Mouse (Mus musculus) frontal cortex, adult (tissue): Measurements from ENCODE around the gene Gm10663.

Source experiments
- ATAC-seq: cut with Nextera tagmentation; 2 replicates; pipeline ENCODE4 v1.9.2; 2017; ENCODE audit warnings: mild to moderate bottlenecking, moderate library complexity, mixed read lengths; ENCODE audit not compliant: low TSS enrichment

Gene Gm10663

DNA sequence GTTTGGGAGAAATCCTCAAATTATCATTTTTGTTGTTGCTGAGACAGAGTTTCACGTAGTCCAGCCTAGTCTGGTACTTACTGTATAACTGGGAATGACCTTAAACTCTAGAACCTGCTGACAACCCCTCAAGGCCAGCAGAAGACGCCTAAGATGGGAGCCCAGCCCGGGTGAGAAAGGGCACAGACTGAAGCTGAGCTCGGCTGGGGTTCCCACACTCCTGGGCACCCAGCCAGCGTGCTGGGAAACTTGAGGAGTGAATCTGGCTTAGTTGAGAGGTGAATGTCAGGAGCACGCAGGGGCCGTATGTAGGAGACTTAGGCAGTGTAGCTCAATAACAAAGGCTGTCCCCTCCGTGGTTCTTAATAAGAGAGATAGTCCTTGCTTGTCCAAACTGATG, 12.9 kb downstream of the Gm10663 start:
- ATAC-seq = no peak

DNA sequence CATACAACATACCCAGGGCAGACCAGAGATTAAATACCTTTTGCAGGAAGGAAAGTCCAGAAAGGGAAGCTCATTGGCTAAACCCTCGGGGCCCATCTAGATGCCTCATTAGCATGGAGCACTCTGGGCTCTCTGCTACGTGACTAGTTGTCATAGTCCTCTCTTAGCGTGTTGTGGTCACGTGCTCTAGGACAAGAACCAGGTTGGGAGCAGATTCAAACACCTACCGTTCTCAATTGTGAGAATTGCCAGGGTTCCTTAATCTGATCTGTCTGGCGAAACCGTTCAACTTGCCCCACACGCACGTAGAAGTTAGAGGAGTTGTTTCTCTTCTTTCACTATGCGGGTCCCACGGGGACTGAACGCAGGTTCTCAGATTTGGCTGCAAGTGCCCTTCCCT, 13.3 kb downstream of the Gm10663 start:
- ATAC-seq = no peak

DNA sequence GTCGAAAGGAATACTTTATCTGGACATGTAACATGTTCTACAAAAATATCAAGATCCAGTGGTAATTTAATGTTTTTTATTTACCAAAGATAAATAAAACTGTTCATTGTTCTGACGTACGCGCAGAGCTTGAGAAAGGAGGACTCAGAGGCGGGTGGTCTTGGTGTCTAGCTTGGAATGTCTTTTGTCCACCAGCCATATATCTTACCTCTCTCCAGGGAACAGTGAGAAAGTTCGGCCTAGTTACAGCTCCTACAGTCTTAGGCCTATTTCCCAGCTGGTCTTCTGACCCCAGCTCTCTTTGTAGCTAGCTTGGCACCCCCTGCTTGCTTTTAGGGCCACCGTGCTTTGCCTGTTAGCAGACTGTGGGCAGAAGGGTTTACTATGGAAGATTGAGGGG, 14.9 kb downstream of the Gm10663 start:
- ATAC-seq = no peak

DNA sequence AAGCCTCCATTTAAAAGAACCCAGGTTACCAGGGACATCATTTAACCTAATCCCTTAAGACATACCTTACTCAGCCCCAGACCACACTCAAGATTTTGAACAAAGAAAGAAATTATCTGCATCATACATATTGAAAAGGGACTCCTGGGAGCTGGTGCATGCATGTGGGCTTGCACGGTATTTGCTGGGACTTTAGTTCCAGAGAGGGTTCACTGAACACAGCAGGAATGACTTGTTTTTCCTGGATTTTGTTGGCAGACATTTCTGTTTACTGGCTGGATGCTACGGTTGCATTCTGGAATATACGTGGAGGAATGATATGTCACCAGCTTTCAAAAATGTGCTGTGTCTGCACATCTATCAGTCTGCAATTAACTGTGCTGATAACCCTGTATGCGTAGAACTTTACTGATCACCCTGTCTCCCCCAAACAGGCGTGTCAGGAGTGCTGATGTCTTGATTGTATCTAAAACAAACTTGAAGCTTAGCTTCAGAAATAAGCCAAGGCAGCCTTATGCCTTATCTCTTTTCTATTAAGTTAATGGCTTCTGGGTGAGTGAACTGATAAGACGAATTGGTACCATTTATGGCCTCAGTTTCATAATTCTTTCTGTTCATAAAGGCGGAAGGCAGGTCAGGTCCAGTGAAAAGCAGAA, 23.1 kb downstream of the Gm10663 start:
- ATAC-seq = no peak

DNA sequence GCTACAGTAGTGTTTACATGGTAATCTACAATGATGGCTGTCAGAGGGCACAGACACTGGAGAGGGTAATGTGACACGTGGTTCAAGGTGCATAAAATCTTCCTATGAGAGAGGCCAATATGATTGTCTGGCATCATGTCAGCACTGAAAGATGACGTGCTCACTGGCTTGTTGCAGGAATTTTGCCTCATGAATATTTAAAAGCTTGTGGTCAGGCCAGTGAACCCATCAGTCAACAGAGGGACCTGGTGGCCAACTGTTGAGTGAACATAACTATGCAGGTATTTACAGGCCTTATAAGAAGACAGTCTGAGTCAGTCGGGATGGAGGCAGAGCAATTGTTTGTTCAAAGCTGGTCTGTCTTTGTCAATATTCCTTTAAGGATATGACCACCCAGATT, 24.9 kb downstream of the Gm10663 start:
- ATAC-seq = no peak

DNA sequence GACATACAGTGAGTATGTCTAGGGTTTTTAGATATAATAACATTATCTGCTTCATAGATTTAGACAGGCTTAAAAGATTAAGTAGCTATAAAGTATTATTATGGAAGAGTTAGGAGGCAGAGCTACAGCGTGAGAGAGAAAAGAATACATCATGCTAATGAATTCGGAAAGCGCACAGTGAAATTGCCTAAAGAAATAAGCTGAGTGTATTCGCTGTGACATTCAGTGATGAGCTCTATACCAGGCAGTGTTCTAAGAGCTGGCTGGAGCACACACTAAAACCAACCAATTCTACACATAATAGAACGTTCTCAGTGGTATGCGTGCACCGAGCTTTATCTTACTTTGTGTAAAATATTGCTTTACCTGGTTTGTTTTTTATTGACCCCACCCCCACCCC, 28.8 kb downstream of the Gm10663 start:
- ATAC-seq = peak; percentile 51

DNA sequence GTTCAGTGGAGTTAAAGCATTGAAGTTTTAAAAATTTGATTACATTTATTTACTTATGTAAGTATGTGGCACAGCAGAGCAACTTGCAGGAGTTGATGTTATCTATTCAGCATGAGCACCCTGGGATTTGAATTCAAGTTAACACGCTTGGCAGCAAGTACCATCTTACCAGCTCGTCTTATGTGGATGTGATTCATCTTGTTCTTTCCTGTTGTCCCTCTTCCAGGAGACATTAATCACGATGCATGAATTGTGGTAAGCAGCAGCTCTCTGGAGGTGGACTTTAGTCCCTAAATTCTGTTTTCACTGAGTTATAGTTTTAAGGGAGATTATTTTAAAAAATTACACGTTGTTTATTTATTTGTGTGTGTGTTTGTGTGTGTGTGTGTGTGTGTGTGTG, 29.2 kb downstream of the Gm10663 start:
- ATAC-seq = peak; percentile 95

DNA sequence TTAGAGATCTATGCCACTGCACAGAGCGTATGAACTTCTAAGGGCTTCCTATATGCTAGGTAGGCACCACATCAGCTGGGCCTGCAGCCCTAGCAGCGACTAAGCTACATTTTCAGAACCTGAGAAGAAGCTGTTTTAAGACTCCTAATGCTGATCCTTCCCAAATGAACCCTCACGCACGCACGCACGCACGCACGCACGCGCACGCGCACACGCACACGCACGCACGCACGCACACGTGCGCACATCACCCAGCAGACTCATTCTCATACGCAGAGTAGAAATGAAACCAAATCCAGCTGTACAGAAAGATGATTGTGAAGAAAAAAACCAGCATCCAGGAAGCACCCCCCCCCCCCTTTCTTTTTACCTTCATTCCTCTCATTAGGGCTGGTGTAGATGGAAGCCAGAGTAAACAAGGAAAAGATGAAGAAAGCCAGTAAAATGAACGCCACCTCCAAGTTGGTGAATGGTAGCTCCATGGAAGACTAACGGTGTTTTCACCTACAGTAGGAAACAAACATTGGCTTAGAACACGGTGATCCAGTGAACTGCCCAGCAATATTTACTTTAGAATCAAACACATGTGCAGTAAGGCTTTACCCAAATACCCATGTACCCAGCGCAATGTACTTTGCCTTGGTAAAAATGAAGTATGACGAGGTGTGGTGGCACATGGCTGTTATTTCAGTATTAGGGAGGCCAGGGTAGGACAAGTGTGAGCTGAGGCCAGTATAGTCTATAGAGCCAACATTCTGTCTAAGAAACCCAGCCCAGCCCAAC, 33.3 kb downstream of the Gm10663 start:
- no peak for ATAC-seq

DNA sequence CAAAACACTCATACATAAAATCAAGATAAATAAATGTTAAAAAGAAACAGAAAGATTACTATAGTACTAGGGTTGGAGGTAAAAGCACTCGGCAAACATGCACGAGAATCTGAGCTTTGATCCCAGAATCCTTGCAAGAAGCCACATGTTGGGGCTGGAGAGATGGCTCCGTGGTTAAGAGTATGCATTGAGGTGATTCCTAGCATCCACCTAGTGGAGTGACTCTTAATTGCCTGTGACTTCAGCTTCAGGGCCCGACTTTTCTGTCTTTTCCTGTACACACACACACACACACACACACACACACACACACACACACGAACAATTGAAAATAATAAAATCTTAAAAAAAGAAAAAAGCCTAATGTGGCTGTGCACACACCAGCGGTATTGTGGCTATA, 34.1 kb downstream of the Gm10663 start:
- no peak for ATAC-seq

DNA sequence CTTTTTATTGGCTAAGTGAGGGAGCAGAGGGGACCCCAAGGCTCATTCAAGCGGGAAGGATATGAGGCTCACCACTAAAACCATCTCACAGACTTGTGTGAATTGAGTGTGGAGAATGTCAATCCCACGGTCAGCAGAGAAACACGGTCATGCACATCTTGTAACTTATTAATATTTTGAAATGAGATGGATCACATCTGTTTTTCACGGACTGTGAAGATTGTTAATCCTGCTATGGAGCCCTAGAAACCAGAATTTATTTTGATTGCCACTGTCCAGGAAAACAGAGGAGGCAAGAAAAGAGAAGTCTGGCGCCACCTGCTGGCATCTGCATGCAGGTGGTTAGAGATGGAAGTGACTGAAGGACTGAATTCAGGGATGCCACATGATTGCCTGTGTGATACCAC, 35.5 kb downstream of the Gm10663 start:
- peak; percentile 97 for ATAC-seq

DNA sequence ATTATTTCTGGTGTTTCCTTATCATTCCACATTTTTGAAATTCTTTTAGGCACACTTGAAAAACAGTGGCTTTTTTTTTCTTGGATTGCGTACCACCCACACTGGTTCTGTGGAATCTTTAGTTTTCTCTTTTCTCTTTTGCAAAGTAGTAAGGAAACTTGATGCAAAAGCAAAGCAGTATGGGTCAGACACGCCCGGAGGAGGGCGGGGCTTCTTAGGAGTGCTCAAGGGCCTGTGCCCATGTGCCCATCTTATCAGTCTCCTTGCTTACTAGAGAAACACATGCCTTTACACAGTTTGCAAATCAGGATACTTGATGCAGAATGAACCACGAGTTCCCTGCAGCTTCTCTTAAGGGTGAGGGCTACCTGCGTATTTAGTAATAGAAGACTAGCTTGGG, 37.3 kb downstream of the Gm10663 start:
- ATAC-seq = no peak

DNA sequence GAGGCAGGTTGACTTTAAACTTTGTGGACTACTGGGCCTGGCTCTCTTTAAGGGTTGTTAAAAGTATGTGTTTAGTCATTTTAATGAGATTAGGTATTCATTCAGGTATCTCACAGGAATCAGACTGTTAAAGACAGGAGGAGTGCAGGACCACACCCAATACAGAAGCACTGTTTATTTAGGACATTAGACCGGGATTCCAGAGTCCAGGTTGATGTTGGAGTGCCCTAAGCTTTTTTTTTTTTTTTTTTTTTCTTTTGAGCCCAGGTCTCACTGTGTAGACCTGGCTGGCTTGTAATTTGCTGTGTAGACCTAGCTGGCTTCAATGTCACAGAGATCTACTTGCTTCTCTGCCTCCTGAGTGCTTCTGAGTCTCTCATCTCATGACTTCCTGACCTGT, 51.2 kb downstream of the Gm10663 start:
- no peak for ATAC-seq

DNA sequence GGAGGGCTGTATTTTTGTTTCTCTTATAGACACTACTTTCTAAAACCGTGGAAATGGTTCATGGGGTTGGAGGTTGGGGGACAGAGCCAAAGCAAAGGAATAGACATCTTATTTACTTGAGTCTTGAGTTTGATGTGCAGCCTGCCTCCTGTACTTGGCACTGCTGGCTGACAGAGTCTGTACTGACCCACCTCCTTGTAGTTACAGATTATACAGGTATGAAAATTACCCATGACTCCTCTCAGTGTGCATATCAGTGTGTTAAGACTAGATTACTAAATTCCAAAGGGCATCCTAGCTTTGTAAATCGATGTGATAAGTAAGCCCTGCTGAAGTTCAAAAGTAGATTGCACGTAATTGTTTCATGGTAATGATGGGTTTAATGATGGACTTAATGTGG, 51.6 kb downstream of the Gm10663 start:
- ATAC-seq = no peak
